Mouse (Mus musculus) right cerebral cortex, postnatal 25 days (tissue): Measurements from ENCODE around the gene Zfp219.
"Not testable (repeated sequence)": the region's sequence is repeated elsewhere in the genome, so short reads cannot be mapped to it uniquely, and the experiment has no call there.

Experiments used
- DNase-seq: peaks from one replicate; pipeline ENCODE4 v3.0.0; 2022

Gene Zfp219

GRCm38 (mm10) chr14:52020486-52021137 lies at the start of gene Zfp219:
TSS of gene Zfp219 (minus strand) at chr14:52020733.
- peak; percentile 69 for DNase-seq

GRCm38 (mm10) chr14:52066135-52066534 lies 45.6 kb upstream of the Zfp219 start:
- no peak for DNase-seq

- DNase-seq = no peak
These were observed 41.3 kb upstream of the Zfp219 start for GRCm38 (mm10) chr14:52061798-52062197.

- DNase-seq = no peak
These were observed 40.3 kb upstream of the Zfp219 start for GRCm38 (mm10) chr14:52060800-52061199.

GRCm38 (mm10) chr14:52059982-52060381 lies 39.4 kb upstream of the Zfp219 start:
- no peak for DNase-seq

GRCm38 (mm10) chr14:52052720-52053119 lies 32.2 kb upstream of the Zfp219 start:
- not testable (repeated sequence) for DNase-seq

- no peak for DNase-seq
These were observed 25.5 kb upstream of the Zfp219 start for GRCm38 (mm10) chr14:52045966-52046565.

GRCm38 (mm10) chr14:52044901-52045678 lies 24.6 kb upstream of the Zfp219 start:
- no peak for DNase-seq

GRCm38 (mm10) chr14:52043446-52043845 lies 22.9 kb upstream of the Zfp219 start:
- DNase-seq = no peak

GRCm38 (mm10) chr14:52042359-52042758 lies 21.8 kb upstream of the Zfp219 start, which contains the start of gene Olfr221:
TSS of gene Olfr221 (minus strand) at chr14:52042459.
- DNase-seq = not testable (repeated sequence)

GRCm38 (mm10) chr14:52039332-52039731 lies 18.8 kb upstream of the Zfp219 start:
- no peak for DNase-seq

- DNase-seq = no peak
These were observed 15.4 kb upstream of the Zfp219 start for GRCm38 (mm10) chr14:52035926-52036325.

- DNase-seq = no peak
These were observed 5.8 kb upstream of the Zfp219 start for GRCm38 (mm10) chr14:52026342-52026741.

GRCm38 (mm10) chr14:52024133-52024532 lies 3.6 kb upstream of the Zfp219 start:
- DNase-seq = no peak

- DNase-seq = peak; percentile 78
These were observed 2.4 kb upstream of the Zfp219 start for GRCm38 (mm10) chr14:52022709-52023459.

- DNase-seq = peak; percentile 0
These were observed 1.7 kb upstream of the Zfp219 start for GRCm38 (mm10) chr14:52022244-52022708.

GRCm38 (mm10) chr14:52021568-52022212 lies 1.2 kb upstream of the Zfp219 start:
- DNase-seq = no peak

- DNase-seq = no peak
These were observed 601 bp upstream of the Zfp219 start for GRCm38 (mm10) chr14:52021138-52021529.

- peak; percentile 98 for DNase-seq
These were observed 768 bp downstream of the Zfp219 start for GRCm38 (mm10) chr14:52019590-52020340.

GRCm38 (mm10) chr14:52019051-52019589 lies 1.4 kb downstream of the Zfp219 start:
- DNase-seq = no peak
